Mouse (Mus musculus): ENCODE results near the gene Sft2d2.

- TF ChIP-seq CTCF (IDR thresholded peaks at IDR 0.05; ENCODE audit: extremely low read depth, insufficient read length, insufficient replicate concordance, low read depth, low read length) (no peak), POLR2A (IDR thresholded peaks at IDR 0.05; ENCODE audit: low read depth, low read length) (no peak)
These were observed 3.5 kb downstream of the Sft2d2 start for GRCm38 (mm10) chr1:165190571-165191273.

All from small intestine, adult 2 months (tissue).